Mouse (Mus musculus) retina, adult 2 months (tissue): ENCODE data around the gene Slc15a3.

ENCODE experiments used
- DNase-seq: peaks from one replicate; pipeline ENCODE4 v3.0.0-alpha.2; 2012; ENCODE audit warnings: low read depth, low spot score

Gene Slc15a3

DNA sequence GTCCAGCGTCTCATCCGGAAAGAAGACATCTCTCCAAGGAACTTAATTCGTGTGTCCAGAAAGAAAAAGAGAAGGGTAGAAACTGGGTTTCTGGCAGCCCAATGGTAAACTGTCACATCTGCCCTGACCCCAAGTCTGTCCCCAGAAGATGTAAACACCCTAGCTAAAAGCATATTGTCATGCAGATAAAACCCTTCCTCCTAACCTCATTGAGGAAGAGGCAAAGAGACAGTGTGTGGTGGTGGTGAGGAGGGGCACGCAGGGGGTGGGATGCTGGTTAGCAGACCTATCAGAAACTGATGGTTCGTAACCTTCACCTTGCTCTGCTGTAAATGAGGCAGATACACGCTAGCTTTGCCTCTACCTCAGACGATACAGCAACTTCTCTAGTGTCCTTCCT, 18.2 kb upstream of the Slc15a3 start:
- no peak for DNase-seq

- no peak for DNase-seq
These were observed 17.0 kb upstream of the Slc15a3 start for GRCm38 (mm10) chr19:10822534-10822933.

- DNase-seq = no peak
These were observed 15.5 kb upstream of the Slc15a3 start for GRCm38 (mm10) chr19:10824061-10824460.

DNA sequence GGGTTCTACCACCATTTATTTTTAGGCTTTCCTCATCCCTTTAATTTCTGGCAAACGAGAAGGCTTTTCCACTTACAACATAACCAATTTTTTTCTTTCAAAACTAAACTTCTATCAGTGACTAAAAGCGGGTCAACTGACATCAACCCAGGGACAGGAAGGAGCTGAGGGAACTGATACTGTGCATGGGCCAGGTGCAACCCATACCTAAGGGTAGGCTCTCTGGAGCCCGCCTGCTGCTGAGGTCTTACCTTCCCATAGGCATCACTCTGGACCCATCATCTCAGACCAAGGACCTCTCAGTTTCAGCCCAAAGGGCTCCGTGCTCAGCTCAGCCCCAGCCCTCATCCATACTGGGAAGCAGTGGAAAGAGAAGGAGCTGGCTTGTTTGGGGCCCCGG, 11.2 kb upstream of the Slc15a3 start:
- DNase-seq = no peak

GRCm38 (mm10) chr19:10829436-10830175, 9.9 kb upstream of the Slc15a3 start, which contains the start of gene Cd6:
Gene Cd6 (minus strand): TSS chr19:10830058.
- no peak for DNase-seq

GRCm38 (mm10) chr19:10831424-10831823, 8.1 kb upstream of the Slc15a3 start:
- no peak for DNase-seq

- DNase-seq = no peak
These were observed 7.5 kb upstream of the Slc15a3 start for GRCm38 (mm10) chr19:10832030-10832429.

DNA sequence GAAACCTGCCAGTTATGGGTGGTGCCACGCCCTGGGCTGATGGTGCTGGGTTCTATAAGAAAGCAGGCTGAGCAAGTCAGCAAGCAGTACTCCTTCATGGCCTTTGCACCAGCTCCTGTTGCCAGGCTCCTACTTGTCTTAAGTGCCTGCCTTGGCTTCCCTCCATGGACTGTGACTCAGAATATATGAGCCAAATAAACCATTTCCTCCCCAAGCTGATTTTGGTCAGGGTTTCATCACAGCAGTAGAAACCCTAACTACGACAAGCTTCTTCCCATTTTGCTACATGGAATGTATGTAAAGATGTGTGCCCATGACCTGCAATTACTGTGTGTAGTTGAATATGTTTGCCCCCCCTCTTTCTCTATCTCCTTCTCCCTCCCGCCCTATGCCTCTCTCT, 5.9 kb upstream of the Slc15a3 start:
- no peak for DNase-seq

- DNase-seq = no peak
These were observed 3.9 kb upstream of the Slc15a3 start for GRCm38 (mm10) chr19:10835671-10836070.

GRCm38 (mm10) chr19:10841721-10842626, 2.4 kb downstream of the Slc15a3 start:
- DNase-seq = no peak

GRCm38 (mm10) chr19:10842914-10843313, 3.4 kb downstream of the Slc15a3 start:
- DNase-seq = no peak

GRCm38 (mm10) chr19:10844206-10844605, 4.7 kb downstream of the Slc15a3 start:
- no peak for DNase-seq

- no peak for DNase-seq
These were observed 5.9 kb downstream of the Slc15a3 start for GRCm38 (mm10) chr19:10845454-10845853.

GRCm38 (mm10) chr19:10846150-10846549, 6.6 kb downstream of the Slc15a3 start:
- DNase-seq = no peak

GRCm38 (mm10) chr19:10847311-10848087, 8.0 kb downstream of the Slc15a3 start:
- DNase-seq = no peak

DNA sequence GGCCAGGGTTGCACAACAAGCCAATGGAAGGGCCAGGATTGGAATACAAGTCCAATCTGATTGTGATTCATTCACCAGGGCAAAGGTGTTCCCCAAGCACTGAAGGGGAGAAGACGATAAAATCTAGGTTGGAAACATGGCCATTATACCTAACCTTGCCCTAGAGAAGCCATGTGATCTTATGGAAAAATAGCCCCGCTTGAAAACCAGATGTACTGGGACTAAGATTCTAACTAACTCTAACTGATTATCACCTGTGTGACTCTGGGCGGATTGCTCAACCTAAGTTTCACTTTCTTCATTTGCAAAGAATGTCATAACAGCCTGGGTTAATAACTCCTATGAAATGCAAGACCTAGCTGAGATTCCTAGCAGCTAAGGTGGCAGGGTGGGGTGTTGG, 15.9 kb downstream of the Slc15a3 start:
- no peak for DNase-seq

DNA sequence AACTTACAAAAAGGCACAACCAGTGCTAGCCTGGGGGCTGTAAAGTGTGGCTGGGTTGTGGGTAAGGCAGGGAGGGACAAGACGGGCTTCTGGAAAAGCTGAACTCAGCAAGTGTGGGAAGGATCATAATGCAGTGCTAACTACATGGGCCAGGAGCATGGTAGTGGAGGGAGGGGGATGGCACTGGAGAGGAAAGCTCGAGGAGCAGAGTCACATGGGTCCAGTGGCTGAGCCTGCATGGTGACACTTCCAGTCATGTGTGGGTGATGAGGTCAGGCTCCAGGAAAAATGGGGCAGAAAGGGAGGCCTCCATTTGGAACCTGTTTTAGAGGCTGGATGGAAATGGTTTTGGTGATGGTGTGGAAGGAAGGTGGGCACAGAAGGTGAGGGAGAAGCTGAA, 17.0 kb downstream of the Slc15a3 start:
- no peak for DNase-seq

GRCm38 (mm10) chr19:10860072-10860497, 20.6 kb downstream of the Slc15a3 start:
- DNase-seq = no peak

DNA sequence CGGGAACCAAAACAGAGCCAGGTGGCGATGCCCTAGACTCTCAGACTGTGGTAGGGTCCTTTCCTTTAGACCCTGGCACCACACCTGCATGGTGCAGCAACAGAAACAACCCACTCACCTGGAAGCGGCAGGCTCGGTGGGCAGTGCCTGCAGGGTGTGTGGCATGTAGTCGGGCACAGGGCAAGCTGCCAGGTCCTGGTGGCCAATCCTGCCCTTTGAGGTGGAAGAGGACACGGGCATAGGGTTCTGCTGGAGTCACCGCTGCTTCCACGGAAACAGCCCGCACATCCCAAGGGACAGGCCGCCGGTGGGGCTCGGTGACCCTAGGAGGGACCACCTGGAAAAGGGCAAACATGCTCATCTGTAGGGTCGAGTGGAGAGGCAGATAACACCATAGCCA, 26.8 kb downstream of the Slc15a3 start:
- no peak for DNase-seq

GRCm38 (mm10) chr19:10867946-10868622, 28.6 kb downstream of the Slc15a3 start:
- no peak for DNase-seq

GRCm38 (mm10) chr19:10868623-10869141, 29.2 kb downstream of the Slc15a3 start:
- no peak for DNase-seq
